Mouse (Mus musculus): ENCODE data around the gene Cdkl2.

DNA sequence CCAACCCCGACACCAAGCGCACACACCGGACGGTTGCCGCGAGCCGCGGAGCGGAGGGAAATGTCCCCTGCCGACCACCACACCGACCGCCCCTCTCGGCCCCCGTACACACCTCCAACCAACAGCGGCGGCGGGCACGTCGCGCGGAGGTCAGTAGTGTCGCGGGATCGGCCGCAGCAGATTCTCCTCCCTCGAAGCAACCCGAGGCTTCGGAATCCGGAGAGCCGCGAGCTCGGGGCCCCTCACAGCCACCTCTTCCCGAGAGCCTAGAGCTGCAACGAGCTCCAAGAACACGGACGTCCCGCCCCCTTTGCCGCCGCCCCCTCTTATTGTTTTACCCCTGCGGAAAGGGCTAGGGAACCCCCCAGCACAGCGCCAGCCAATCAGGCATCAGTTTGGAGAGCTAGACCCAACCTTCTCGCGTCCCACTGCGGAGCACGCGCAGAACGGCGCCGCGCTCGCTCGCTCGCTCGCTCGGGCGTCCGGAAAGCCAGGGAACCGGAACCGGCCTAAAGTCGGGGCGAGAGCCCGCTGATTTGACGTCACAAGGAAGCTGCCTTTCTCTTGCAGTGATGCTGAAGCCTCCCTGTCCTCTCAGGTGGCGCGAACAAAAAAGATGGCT is 39.8 kb upstream of the Cdkl2 start, which contains the start of gene G3bp2:
- TF ChIP-seq CTCF (conservative IDR thresholded peaks at IDR 0.05; ENCODE audit: low read length) (no peak), NANOG (IDR thresholded peaks at IDR 0.05; ENCODE audit: borderline replicate concordance, low read length) (no peak)

All from E14TG2a.4 (cell line).